Mouse (Mus musculus): ENCODE data around the gene Ak5. TPM values are rescaled to one million over a fixed set of nuclear protein-coding genes. Genes with fewer than 3 reads are reported as not detected.

Gene Ak5
- polyA plus RNA-seq, 1 experiment = 1.4 TPM

DNA sequence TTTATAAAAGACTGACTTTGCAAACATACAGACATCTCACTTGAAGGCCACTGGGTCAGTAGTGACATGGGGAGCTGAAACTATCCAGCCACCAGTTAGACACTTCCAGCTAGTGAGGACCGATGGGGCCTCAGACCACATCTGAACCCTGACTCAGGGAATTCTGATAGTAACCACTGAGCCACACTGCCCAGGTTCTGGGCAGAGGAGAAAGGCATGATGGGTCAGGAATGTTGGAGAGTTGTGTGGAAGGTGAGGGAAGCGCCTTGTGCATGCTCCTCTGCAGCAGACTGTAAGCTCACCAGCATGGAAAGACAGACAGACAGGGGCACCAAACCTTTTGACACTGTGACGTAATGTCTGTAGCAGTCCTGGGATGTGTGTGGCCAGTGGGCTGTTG lies 192.3 kb downstream of the Ak5 start:
- H3K4me1 ChIP-seq (ENCODE audit: control insufficient read depth, insufficient read depth, low read length) = peaks cover 2% of the 10 kb centered on the region; the same call in 1 of the 2 replicates
- TF ChIP-seq CTCF (IDR thresholded peaks at IDR 0.05; ENCODE audit: control insufficient read depth, insufficient read depth, insufficient replicate concordance, low read depth, low read length) (no peak), POLR2A (IDR thresholded peaks at IDR 0.05; ENCODE audit: control insufficient read depth, low read depth, low read length) (no peak)
- no peak overlapping the region for H3K4me3 ChIP-seq (ENCODE audit: control insufficient read depth, low read depth, low read length)
- H3K27me3 ChIP-seq (ENCODE audit: control insufficient read depth, insufficient read depth, low read length) = no peaks in the 10 kb centered on the region
- no peaks in the 10 kb centered on the region for H3K36me3 ChIP-seq (ENCODE audit: control insufficient read depth, insufficient read depth, low read length)
- H3K27ac ChIP-seq (ENCODE audit: control insufficient read depth, insufficient read depth, low read depth, low read length) = no peak overlapping the region

GRCm38 (mm10) chr3:152475278-152475669 lies 192.9 kb downstream of the Ak5 start:
- H3K4me3 ChIP-seq (ENCODE audit: control insufficient read depth, low read depth, low read length) = no peak overlapping the region
- TF ChIP-seq POLR2A (IDR thresholded peaks at IDR 0.05; ENCODE audit: control insufficient read depth, low read depth, low read length) (no peak), CTCF (IDR thresholded peaks at IDR 0.05; ENCODE audit: control insufficient read depth, insufficient read depth, insufficient replicate concordance, low read depth, low read length) (no peak)
- H3K4me1 ChIP-seq (ENCODE audit: control insufficient read depth, insufficient read depth, low read length) = peaks cover 2% of the 10 kb centered on the region; the same call in 1 of the 2 replicates
- H3K36me3 ChIP-seq (ENCODE audit: control insufficient read depth, insufficient read depth, low read length) = no peaks in the 10 kb centered on the region
- no peaks in the 10 kb centered on the region for H3K27me3 ChIP-seq (ENCODE audit: control insufficient read depth, insufficient read depth, low read length)
- no peak overlapping the region for H3K27ac ChIP-seq (ENCODE audit: control insufficient read depth, insufficient read depth, low read depth, low read length)

DNA sequence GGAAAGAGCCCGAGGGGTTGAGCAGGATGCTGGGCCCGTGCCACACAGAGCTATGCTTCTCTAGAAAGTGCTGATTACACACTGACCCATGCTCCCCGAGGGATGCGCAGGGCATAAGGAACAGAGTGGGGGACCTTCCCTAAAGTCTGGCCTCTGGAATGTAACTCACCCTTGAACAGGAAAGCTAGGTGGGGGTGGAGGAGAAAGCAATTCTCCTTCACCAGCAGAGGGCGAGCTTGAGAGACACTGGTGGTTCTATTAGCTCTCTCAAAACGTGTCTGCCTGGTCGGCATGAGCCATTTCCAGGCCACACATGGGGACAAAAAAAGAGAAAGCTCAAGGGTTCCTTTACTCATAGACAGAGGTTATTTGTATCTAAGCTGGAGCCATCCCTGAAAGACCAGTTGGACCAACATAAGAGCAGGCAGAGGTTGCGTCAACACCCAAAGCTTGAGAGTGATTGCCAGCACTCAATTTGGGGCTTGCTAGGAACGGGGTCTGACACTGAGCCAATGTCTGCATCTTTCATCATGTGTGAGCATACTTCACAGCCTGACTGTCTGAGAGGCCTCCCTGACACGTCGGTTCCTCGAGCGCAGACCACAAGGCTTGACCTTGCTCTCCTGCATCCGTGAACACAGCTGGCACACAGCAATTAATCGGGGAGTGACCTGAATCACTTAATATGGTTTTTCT lies 193.4 kb downstream of the Ak5 start:
- Histone ChIP-seq H3K27me3 (ENCODE audit: control insufficient read depth, insufficient read depth, low read length) (no peaks in the 10 kb centered on the region), H3K27ac (ENCODE audit: control insufficient read depth, insufficient read depth, low read depth, low read length) (no peak overlapping the region)
- TF ChIP-seq CTCF (IDR thresholded peaks at IDR 0.05; ENCODE audit: control insufficient read depth, insufficient read depth, insufficient replicate concordance, low read depth, low read length) = peak; percentile 56
- no peak for TF ChIP-seq POLR2A (IDR thresholded peaks at IDR 0.05; ENCODE audit: control insufficient read depth, low read depth, low read length)

DNA sequence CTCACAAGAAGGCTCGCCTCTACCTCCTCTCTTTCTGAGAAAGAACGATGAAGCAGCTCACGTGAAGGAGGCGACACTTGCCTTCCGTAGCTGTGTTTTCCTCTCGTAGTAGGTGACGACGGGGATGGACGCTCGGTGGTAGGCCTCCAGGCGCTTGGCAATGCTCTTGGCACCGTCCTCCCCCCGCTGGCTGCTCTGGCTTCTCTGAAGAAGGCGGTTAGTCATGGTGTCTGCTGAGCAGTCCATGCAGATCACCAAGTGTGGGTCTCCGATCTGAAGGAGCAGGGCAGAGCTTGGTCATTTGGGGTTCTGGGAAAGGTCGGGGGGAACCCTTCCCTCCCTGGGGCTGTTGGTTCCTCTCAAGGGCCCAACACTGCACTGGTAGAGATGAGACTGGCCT lies 195.5 kb downstream of the Ak5 start:
- Histone ChIP-seq H3K27me3 (ENCODE audit: control insufficient read depth, insufficient read depth, low read length) (no peaks in the 10 kb centered on the region), H3K4me3 (ENCODE audit: control insufficient read depth, low read depth, low read length) (no peak overlapping the region), H3K27ac (ENCODE audit: control insufficient read depth, insufficient read depth, low read depth, low read length) (no peak overlapping the region), H3K4me1 (ENCODE audit: control insufficient read depth, insufficient read depth, low read length) (no peaks in the 10 kb centered on the region), H3K36me3 (ENCODE audit: control insufficient read depth, insufficient read depth, low read length) (no peaks in the 10 kb centered on the region)
- TF ChIP-seq POLR2A (IDR thresholded peaks at IDR 0.05; ENCODE audit: control insufficient read depth, low read depth, low read length) = no peak
- TF ChIP-seq CTCF (IDR thresholded peaks at IDR 0.05; ENCODE audit: control insufficient read depth, insufficient read depth, insufficient replicate concordance, low read depth, low read length) = no peak

More for the DNA sequence above, 193.4 kb downstream of the Ak5 start:
- H3K4me1 ChIP-seq (ENCODE audit: control insufficient read depth, insufficient read depth, low read length) = peaks cover 2% of the 10 kb centered on the region; the same call in 1 of the 2 replicates
- no peak overlapping the region for H3K4me3 ChIP-seq (ENCODE audit: control insufficient read depth, low read depth, low read length)
- H3K36me3 ChIP-seq (ENCODE audit: control insufficient read depth, insufficient read depth, low read length) = no peaks in the 10 kb centered on the region

DNA sequence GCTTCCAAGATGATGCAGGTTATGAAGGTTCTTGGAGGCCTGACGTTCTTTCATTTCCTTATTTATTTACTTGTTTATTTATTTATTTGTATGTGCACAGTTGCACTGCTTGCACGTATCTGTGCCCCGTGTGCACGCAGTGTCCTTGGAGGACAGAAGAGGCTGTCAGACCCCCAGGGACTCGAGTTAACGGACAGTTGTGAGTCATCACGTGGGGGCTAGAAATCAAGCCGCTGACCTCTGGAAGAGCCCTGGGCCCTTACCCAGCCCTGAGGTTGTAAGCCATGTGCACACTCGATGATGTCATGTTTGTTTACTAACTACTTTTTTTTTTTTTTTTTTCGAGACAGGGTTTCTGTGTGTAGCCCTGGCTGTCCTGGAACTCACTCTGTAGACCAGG lies 197.8 kb downstream of the Ak5 start:
- Histone ChIP-seq H3K4me1 (ENCODE audit: control insufficient read depth, insufficient read depth, low read length) (no peaks in the 10 kb centered on the region; the same call in 1 of the 2 replicates), H3K27me3 (ENCODE audit: control insufficient read depth, insufficient read depth, low read length) (no peaks in the 10 kb centered on the region), H3K36me3 (ENCODE audit: control insufficient read depth, insufficient read depth, low read length) (no peaks in the 10 kb centered on the region), H3K4me3 (ENCODE audit: control insufficient read depth, low read depth, low read length) (no peak overlapping the region), H3K27ac (ENCODE audit: control insufficient read depth, insufficient read depth, low read depth, low read length) (no peak overlapping the region)
- TF ChIP-seq POLR2A (IDR thresholded peaks at IDR 0.05; ENCODE audit: control insufficient read depth, low read depth, low read length) (no peak), CTCF (IDR thresholded peaks at IDR 0.05; ENCODE audit: control insufficient read depth, insufficient read depth, insufficient replicate concordance, low read depth, low read length) (no peak)

DNA sequence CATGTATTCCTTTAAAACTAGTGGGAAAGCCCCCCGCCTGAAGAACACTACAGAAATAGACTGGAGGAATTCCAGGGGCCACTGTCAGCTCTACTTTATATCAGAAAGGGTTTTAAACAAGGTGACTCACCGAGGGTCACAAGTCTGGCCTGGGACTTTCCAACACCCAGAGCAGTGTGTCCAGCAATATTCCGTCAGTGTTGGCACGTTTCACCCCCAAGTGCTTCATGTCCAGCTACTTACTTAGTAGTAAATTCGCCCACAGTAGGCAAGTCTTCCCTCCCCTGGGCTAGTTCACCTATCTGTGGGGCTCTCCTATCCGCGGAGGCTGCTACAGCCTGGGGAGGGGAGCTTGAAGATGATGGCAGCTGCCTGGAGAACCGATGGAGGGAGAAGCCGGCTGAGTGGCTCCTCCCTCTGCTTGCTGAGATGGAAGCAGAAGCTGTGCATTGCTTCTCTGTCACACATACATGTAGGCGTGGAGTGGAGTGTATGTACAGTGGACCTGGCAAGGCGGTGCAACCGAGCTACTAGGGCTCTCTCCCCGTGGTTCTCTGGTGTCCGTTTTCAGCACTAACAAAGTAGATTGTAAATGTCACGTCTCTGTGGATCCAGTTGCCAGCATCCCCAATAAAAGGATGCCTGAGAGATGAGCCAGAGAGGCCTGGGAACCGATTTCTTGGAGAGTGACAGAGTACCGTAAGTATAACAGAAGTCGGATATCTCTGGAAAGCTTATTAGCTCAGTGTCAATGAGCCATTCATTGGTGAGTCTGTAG lies 198.5 kb downstream of the Ak5 start:
- no peak overlapping the region for H3K4me3 ChIP-seq (ENCODE audit: control insufficient read depth, low read depth, low read length)
- no peak overlapping the region for H3K27ac ChIP-seq (ENCODE audit: control insufficient read depth, insufficient read depth, low read depth, low read length)
- no peaks in the 10 kb centered on the region for H3K36me3 ChIP-seq (ENCODE audit: control insufficient read depth, insufficient read depth, low read length)
- H3K4me1 ChIP-seq (ENCODE audit: control insufficient read depth, insufficient read depth, low read length) = no peaks in the 10 kb centered on the region; the same call in 1 of the 2 replicates
- TF ChIP-seq CTCF (IDR thresholded peaks at IDR 0.05; ENCODE audit: control insufficient read depth, insufficient read depth, insufficient replicate concordance, low read depth, low read length) = no peak
- TF ChIP-seq POLR2A (IDR thresholded peaks at IDR 0.05; ENCODE audit: control insufficient read depth, low read depth, low read length) = no peak
- H3K27me3 ChIP-seq (ENCODE audit: control insufficient read depth, insufficient read depth, low read length) = no peaks in the 10 kb centered on the region

DNA sequence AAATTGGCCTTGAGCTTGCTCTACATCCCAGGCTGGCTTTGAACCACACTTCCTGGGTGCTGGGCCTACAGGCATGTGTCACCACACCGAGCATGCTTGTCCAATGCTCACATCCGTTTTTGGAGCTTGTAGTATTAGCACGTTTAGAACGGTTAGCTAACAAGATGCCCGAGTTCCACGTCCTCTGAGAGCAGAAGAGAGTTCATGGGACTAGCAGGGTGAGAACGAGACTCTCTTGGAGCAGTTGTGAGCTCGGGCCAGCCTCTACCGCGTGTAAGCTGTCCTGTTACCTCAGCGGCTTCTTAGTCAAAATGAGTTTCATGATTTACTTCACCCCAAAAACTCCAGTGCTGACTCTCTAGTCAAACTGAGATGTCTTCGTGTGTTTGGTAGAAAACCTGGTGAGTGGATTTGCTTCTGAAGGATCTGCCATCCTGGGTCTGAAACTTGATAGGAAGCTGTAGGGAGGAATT lies 199.6 kb downstream of the Ak5 start:
- H3K36me3 ChIP-seq (ENCODE audit: control insufficient read depth, insufficient read depth, low read length) = no peaks in the 10 kb centered on the region
- H3K4me3 ChIP-seq (ENCODE audit: control insufficient read depth, low read depth, low read length) = no peak overlapping the region
- H3K27me3 ChIP-seq (ENCODE audit: control insufficient read depth, insufficient read depth, low read length) = no peaks in the 10 kb centered on the region
- H3K4me1 ChIP-seq (ENCODE audit: control insufficient read depth, insufficient read depth, low read length) = no peaks in the 10 kb centered on the region; the same call in 1 of the 2 replicates
- H3K27ac ChIP-seq (ENCODE audit: control insufficient read depth, insufficient read depth, low read depth, low read length) = no peak overlapping the region
- TF ChIP-seq CTCF (IDR thresholded peaks at IDR 0.05; ENCODE audit: control insufficient read depth, insufficient read depth, insufficient replicate concordance, low read depth, low read length) (no peak), POLR2A (IDR thresholded peaks at IDR 0.05; ENCODE audit: control insufficient read depth, low read depth, low read length) (no peak)

Measured in testis, adult 2 months (tissue).